Mouse (Mus musculus) cortical plate, adult 2 months (tissue): ENCODE results near the gene Slc38a8.

Source experiments
- CTCF ChIP-seq: fragments of 200-500 bp; IDR thresholded peaks from 2 replicates; pipeline ENCODE4 v1.5.1; 2011; ENCODE audit warnings: mild to moderate bottlenecking, control low read depth, low read length; ENCODE audit not compliant: insufficient read depth; ENCODE audit errors: extremely low read depth
- POLR2A ChIP-seq: fragments of 200-500 bp; IDR thresholded peaks from 2 replicates; pipeline ENCODE4 v1.6.1; 2011; ENCODE audit warnings: mild to moderate bottlenecking, low read length, control low read depth; ENCODE audit not compliant: insufficient read depth; ENCODE audit errors: extremely low read depth

DNA sequence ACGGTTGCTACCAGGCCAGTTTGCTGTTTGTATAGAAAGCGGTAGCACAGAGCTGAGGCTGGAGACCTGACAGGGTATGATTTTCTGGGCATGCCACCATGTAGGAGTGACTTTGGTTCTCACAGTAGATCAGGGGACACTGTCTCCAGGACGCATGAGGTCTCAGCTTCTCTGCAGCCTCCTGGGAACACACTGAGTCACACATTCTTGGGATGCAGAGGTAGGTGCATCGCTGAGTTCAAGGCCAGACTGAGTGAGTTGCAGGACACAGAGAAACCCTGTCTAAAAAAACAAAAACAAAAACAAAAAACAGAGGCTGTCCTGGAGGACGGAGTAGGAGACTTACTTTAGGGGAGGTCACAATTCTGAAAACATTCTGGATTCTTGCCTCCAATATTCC lies 48.6 kb downstream of the Slc38a8 start:
- TF ChIP-seq POLR2A: no peak
- TF ChIP-seq CTCF: no peak
